Mouse (Mus musculus): Measurements from ENCODE around the gene Exd2. TPM values are rescaled to one million over a fixed set of nuclear protein-coding genes. Genes with fewer than 3 reads are reported as not detected.

The Exd2 gene
- polyA plus RNA-seq, 1 experiment from 2014 or later: 6.6 TPM

GRCm38 (mm10) chr12:80495691-80496090 lies 32.8 kb downstream of the Exd2 start:
- DNase-seq: no peak

DNA sequence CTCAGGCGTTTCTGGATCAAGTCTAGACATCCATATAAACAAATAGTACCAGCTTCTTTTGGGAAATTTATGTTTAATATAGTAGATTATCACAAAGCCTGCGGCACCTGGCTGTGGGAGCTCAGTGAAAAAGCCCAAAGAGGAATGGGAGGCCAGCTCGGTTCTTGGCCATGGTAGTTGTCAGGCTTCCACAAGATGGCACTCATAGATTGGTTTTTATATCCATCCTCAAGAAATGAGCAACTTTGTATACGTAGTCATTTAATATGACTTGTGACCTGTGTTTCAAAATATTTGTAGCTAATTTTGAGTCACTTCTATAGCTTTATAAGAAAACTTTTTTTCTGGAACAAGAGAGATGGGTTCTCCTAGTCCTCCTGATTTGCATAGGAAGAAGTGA lies 35.5 kb downstream of the Exd2 start:
- Histone ChIP-seq H3K4me3 (replicated peaks) (no peak overlapping the region), H3K4me2 (no peak overlapping the region), H3K4me1 (replicated peaks) (no peaks in the 10 kb centered on the region), H3K9me3 (replicated peaks) (no peaks in the 10 kb centered on the region), H3K36me3 (peaks cover 3% of the 10 kb centered on the region; the same call in 1 of the 2 replicates), H3K27me3 (no peaks in the 10 kb centered on the region), H3K9ac (no peak overlapping the region), H3K27ac (no peak overlapping the region)
- 65% methylated on average over 4 of the region's 4 CpGs for WGBS (ENCODE audit: insufficient replicate concordance)
- DNase-seq: no peak
- ATAC-seq (ENCODE audit: low read depth): no peak

More at GRCm38 (mm10) chr12:80495691-80496090, 32.8 kb downstream of the Exd2 start:
- no peak overlapping the region for H3K27ac ChIP-seq
- H3K36me3 ChIP-seq: peaks cover 19% of the 10 kb centered on the region
- no peaks in the 10 kb centered on the region for H3K4me1 ChIP-seq (replicated peaks)
- no peaks in the 10 kb centered on the region for H3K27me3 ChIP-seq
- H3K4me3 ChIP-seq (replicated peaks): no peak overlapping the region
- no peaks in the 10 kb centered on the region for H3K9me3 ChIP-seq (replicated peaks)
- H3K4me2 ChIP-seq: no peak overlapping the region
- WGBS (ENCODE audit: insufficient replicate concordance): 7% methylated on average over 1 of the region's 1 CpGs
- no peak overlapping the region for H3K9ac ChIP-seq
- ATAC-seq (ENCODE audit: low read depth): no peak

DNA sequence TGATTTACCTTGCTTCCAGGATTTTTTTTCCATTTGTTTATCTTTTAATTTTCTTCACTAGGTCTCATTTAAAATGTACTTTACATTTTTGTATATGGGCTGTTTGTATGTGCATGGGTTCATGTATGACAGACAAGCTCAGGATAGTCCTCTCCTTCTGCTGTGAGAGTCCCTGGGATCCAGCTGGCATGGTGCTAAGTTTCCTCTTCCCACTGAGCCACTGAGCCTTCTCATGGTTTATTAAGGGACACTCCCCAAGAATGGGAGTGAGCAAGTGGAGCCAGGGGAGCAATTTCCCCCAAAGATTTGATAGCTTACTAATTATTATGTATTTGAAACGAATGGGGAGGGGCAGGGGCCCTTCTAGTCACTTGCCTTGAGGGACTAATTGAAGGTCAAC lies 37.6 kb downstream of the Exd2 start:
- no peak overlapping the region for H3K4me2 ChIP-seq

GRCm38 (mm10) chr12:80504718-80505117 lies 41.8 kb downstream of the Exd2 start:
- Histone ChIP-seq H3K4me3 (replicated peaks) (no peak overlapping the region), H3K4me1 (replicated peaks) (no peaks in the 10 kb centered on the region), H3K9me3 (replicated peaks) (no peaks in the 10 kb centered on the region), H3K4me2 (no peak overlapping the region), H3K27me3 (no peaks in the 10 kb centered on the region), H3K36me3 (no peaks in the 10 kb centered on the region), H3K27ac (no peak overlapping the region), H3K9ac (no peak overlapping the region)
- ATAC-seq (ENCODE audit: low read depth) (no peak), DNase-seq (no peak)
- WGBS (ENCODE audit: insufficient replicate concordance): 66% methylated on average over 5 of the region's 5 CpGs

More for the DNA sequence above, 37.6 kb downstream of the Exd2 start:
- ATAC-seq (ENCODE audit: low read depth) (no peak), DNase-seq (no peak)
- no peak overlapping the region for H3K27ac ChIP-seq
- no peaks in the 10 kb centered on the region for H3K27me3 ChIP-seq
- no peak overlapping the region for H3K4me3 ChIP-seq (replicated peaks)
- WGBS (ENCODE audit: insufficient replicate concordance): 61% methylated on average over 1 of the region's 1 CpGs
- no peaks in the 10 kb centered on the region for H3K4me1 ChIP-seq (replicated peaks)
- H3K9ac ChIP-seq: no peak overlapping the region
- no peaks in the 10 kb centered on the region for H3K36me3 ChIP-seq
- no peaks in the 10 kb centered on the region for H3K9me3 ChIP-seq (replicated peaks)

DNA sequence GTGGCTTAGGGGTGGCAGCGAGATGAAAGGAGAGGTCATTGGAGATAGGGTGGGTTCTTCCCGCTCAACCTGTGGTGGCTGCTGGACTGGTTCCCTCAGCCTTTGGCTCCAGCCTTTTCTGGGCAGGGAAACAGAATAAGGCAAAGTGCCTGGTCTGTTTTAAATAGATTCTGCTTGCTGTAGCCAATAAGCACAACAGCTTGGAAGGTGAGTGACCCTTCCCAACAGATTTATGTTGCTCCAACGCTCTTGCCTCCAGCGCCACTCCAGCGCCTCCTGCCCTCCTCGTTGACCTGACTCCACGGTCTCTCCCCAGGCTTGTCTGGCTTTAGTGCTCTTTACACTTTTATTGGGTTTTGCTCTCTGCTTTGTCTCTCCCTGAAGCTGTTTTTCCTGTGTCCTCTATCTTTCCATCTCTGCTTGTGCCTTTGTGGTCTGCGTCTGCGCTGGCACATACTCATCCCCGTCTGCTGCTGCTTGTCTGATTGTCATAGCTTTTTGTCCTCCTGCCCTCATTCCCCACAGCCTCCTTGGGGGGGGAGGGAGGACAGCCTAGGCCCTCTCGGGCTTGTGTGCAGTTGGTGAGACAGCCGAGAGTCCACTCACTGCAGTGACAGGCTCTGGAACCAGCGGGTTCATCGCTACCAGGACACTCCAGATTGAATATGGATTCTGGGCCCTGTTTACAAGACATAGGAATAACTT lies 44.3 kb downstream of the Exd2 start:
- no peak for ATAC-seq (ENCODE audit: low read depth)
- Histone ChIP-seq H3K4me3 (replicated peaks) (no peak overlapping the region), H3K4me2 (no peak overlapping the region), H3K9me3 (replicated peaks) (no peaks in the 10 kb centered on the region), H3K9ac (no peak overlapping the region), H3K36me3 (no peaks in the 10 kb centered on the region), H3K4me1 (replicated peaks) (no peaks in the 10 kb centered on the region), H3K27ac (no peak overlapping the region), H3K27me3 (no peaks in the 10 kb centered on the region)
- WGBS (ENCODE audit: insufficient replicate concordance): 44% methylated on average over 14 of the region's 14 CpGs
- DNase-seq: no peak

- Histone ChIP-seq H3K4me2 (peak within 1 kb of the TSS; percentile 64), H3K27ac (no peak within 1 kb of the TSS), H3K4me1 (replicated peaks) (peaks cover 4% of the 10 kb centered on the region), H3K9me3 (replicated peaks) (no peaks in the 10 kb centered on the region), H3K27me3 (peaks cover 92% of the 10 kb centered on the region), H3K9ac (no peak within 1 kb of the TSS), H3K4me3 (replicated peaks) (peak within 1 kb of the TSS; percentile 48), H3K36me3 (no peaks in the 10 kb centered on the region)
- no peak for DNase-seq
- no peak for ATAC-seq (ENCODE audit: low read depth)
- 4% methylated on average over 14 of the region's 14 CpGs for WGBS (ENCODE audit: insufficient replicate concordance)
Observed at GRCm38 (mm10) chr12:80517977-80518376, 55.1 kb downstream of the Exd2 start, which contains the start of gene Galnt16. Galnt16 (plus strand) TSS chr12:80518277.

DNA sequence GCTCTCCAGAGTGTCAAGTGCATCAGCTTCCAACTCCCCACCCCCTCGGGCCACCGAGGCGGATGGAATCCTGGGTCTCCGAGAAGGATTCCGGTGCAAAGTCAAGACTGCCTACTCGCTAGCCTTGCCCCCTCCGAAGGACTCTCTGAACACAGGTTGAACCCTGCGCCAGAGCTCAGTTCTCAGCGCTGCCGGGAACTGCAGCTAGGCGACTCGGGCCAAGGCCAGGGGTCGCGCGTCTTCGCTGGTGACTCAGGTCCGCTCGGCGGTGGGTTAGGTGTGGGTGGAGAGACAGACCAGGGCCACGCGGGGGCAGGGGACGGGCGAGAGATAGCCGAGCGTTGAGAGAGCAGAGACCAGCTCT lies 55.5 kb downstream of the Exd2 start:
- no peaks in the 10 kb centered on the region for H3K9me3 ChIP-seq (replicated peaks)
- peaks cover 95% of the 10 kb centered on the region for H3K27me3 ChIP-seq
- no peak for DNase-seq
- 2% methylated on average over 25 of the region's 25 CpGs for WGBS (ENCODE audit: insufficient replicate concordance)
- H3K36me3 ChIP-seq: no peaks in the 10 kb centered on the region
- no peak overlapping the region for H3K27ac ChIP-seq
- H3K4me2 ChIP-seq: peak overlapping the region; percentile 64
- no peak for ATAC-seq (ENCODE audit: low read depth)
- H3K4me1 ChIP-seq (replicated peaks): peaks cover 4% of the 10 kb centered on the region
- peak overlapping the region; percentile 48 for H3K4me3 ChIP-seq (replicated peaks)
- H3K9ac ChIP-seq: no peak overlapping the region

GRCm38 (mm10) chr12:80518757-80519620 lies 56.1 kb downstream of the Exd2 start:
- no peak for ATAC-seq (ENCODE audit: low read depth)
- 1% methylated on average over 89 of the region's 90 CpGs for WGBS (ENCODE audit: insufficient replicate concordance)
- Histone ChIP-seq H3K4me1 (replicated peaks) (peaks cover 4% of the 10 kb centered on the region), H3K4me3 (replicated peaks) (peak overlapping the region; percentile 48), H3K9ac (no peak overlapping the region), H3K27ac (no peak overlapping the region), H3K27me3 (peaks cover 96% of the 10 kb centered on the region), H3K9me3 (replicated peaks) (no peaks in the 10 kb centered on the region), H3K36me3 (no peaks in the 10 kb centered on the region), H3K4me2 (peak overlapping the region; percentile 64)
- DNase-seq: no peak

GRCm38 (mm10) chr12:80519621-80520332 lies 56.9 kb downstream of the Exd2 start:
- Histone ChIP-seq H3K9ac (no peak overlapping the region), H3K4me2 (peak overlapping the region; percentile 64), H3K27ac (no peak overlapping the region), H3K9me3 (replicated peaks) (no peaks in the 10 kb centered on the region), H3K36me3 (no peaks in the 10 kb centered on the region), H3K4me3 (replicated peaks) (peak overlapping the region; percentile 48), H3K27me3 (peaks cover 96% of the 10 kb centered on the region), H3K4me1 (replicated peaks) (peaks cover 4% of the 10 kb centered on the region)
- 3% methylated on average over 43 of the region's 43 CpGs for WGBS (ENCODE audit: insufficient replicate concordance)
- DNase-seq (no peak), ATAC-seq (ENCODE audit: low read depth) (no peak)

DNA sequence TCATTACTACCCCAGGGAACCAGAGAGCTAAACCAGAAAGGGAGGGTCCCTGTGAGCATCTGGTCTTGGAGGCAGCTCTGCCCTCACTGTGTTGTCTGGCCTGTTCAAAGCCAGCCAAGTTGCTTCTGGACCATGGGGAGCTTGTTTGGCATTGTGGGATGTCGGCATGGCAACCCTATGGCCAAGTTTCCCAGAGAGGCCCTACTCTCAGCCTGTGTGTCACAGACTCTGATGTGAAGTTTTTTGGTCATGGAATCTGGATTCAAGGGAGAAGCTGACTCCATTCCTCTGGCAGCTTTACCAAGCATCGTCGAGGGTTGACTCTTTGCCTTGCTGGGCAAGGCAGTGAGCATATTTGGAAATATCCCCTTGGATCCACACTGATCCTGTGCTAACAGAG lies 59.1 kb downstream of the Exd2 start:
- no peak for ATAC-seq (ENCODE audit: low read depth)
- WGBS (ENCODE audit: insufficient replicate concordance): 44% methylated on average over 3 of the region's 3 CpGs
- no peak overlapping the region for H3K4me3 ChIP-seq (replicated peaks)

GRCm38 (mm10) chr12:80524276-80524921 lies 61.5 kb downstream of the Exd2 start:
- DNase-seq: no peak
- 24% methylated on average over 12 of the region's 12 CpGs for WGBS (ENCODE audit: insufficient replicate concordance)

More for the DNA sequence above, 59.1 kb downstream of the Exd2 start:
- Histone ChIP-seq H3K27ac (no peak overlapping the region), H3K36me3 (no peaks in the 10 kb centered on the region), H3K9ac (no peak overlapping the region), H3K9me3 (replicated peaks) (no peaks in the 10 kb centered on the region), H3K4me2 (no peak overlapping the region), H3K4me1 (replicated peaks) (peaks cover 4% of the 10 kb centered on the region), H3K27me3 (peaks cover 88% of the 10 kb centered on the region)
- DNase-seq: no peak

More at GRCm38 (mm10) chr12:80524276-80524921, 61.5 kb downstream of the Exd2 start:
- Histone ChIP-seq H3K36me3 (no peaks in the 10 kb centered on the region), H3K27me3 (peaks cover 69% of the 10 kb centered on the region), H3K27ac (no peak overlapping the region), H3K4me3 (replicated peaks) (no peak overlapping the region), H3K9me3 (replicated peaks) (no peaks in the 10 kb centered on the region), H3K4me1 (replicated peaks) (peaks cover 4% of the 10 kb centered on the region; the same call in 1 of the 2 replicates), H3K9ac (no peak overlapping the region), H3K4me2 (no peak overlapping the region)
- no peak for ATAC-seq (ENCODE audit: low read depth)

Data from liver, embryonic 13.5 days (tissue).